Mouse (Mus musculus): ENCODE measurements around the gene Brat1.
A peak's percentile ranks its signal among the peaks of the same experiment; 100 is the strongest.

The Brat1 gene

DNA sequence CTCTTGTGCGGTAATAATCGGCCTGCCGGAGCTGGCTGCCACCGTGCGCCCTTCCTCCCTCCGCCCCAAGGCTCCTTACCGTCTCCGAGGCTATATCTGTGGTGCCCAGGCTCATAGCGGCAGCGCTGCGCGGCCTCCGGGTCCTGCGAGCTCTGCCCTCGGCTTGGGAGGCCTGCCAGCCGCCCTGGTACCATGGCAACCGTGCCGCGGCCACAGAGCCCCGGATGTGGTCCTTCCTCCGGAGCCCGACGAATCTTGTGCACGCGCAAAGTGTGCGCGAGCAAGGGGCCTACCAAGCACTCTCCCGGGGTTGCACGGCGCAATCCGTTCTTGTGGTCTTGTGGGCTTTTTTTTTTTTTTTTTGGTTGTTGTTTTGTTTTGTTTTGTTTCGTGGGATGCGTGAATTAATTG lies 2.7 kb upstream of the Brat1 start, which contains the start of gene Iqce:
Iqce (minus strand) TSS at position 276 of the 411 bp plus-strand sequence.
- peak; percentile 81 for DNase-seq (ENCODE audit: low read depth)

DNA sequence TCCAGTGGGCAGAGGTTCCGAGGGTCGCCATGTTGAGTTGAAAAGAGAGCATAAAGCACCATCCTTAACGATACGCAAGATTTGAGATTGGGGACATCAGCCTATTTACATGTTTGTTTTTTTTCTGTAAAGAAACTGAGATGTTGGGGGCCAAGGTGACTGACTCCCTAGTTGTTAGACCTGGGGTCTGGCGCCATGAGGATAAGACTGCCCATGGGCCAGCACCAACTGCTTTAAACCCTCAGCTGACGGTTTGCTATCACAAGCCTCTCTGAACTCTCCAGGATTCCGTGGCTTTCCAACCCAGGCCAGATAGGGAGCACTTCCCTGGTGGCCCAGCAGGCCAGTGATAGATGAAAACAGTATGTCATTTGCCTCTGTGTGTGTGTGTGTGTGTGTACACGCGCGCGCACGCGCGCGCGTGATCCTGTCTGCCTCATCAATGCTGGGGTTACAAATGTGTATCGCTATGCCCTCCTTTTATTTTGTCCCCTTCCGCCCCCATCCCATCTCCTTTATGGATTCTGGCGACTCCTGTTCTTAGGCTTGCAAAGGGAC lies 2.1 kb upstream of the Brat1 start:
- DNase-seq (ENCODE audit: low read depth): peak; percentile 10

DNA sequence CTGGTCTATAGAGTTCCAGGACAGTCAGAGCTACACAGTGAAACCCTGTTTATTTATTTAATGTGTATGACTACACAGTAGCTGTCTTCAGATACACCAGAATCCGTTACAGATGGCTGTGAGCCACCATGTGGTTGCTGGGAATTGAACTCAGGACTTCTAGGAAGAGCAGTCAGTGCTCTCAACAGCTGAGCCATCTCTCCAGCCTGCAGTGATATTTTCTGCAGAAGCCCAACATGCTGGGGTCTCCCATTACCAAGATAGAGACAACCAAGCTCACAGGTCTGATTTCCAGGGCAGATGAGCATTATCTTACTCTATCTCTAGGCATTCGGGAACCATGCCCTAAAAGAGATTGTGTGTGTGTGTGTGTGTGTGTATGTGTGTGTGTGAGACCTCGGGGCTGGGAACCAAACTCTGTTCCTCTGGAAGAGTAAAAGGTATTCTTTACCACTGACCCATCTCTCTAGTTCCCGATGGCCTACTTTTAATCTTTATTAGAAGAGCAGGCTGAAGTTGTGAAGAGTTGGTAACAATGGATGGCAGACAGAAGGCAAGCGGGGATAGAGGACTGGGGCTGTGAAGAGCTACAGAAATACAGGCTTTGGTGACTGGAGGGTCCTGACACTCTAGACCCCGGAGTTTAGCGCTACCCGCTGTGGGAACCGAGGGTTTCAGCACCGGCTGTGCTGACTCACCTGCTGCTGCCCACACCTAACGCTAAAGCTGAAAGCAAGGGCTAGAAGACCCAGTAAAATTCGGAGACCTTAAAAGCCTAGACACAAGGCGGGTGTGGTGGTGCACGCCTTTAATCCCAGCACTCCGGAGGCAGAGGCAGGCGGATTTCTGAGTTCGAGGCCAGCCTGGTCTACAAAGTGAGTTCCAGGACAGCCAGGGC lies 1.1 kb upstream of the Brat1 start:
- DNase-seq (ENCODE audit: low read depth): peak; percentile 21

DNA sequence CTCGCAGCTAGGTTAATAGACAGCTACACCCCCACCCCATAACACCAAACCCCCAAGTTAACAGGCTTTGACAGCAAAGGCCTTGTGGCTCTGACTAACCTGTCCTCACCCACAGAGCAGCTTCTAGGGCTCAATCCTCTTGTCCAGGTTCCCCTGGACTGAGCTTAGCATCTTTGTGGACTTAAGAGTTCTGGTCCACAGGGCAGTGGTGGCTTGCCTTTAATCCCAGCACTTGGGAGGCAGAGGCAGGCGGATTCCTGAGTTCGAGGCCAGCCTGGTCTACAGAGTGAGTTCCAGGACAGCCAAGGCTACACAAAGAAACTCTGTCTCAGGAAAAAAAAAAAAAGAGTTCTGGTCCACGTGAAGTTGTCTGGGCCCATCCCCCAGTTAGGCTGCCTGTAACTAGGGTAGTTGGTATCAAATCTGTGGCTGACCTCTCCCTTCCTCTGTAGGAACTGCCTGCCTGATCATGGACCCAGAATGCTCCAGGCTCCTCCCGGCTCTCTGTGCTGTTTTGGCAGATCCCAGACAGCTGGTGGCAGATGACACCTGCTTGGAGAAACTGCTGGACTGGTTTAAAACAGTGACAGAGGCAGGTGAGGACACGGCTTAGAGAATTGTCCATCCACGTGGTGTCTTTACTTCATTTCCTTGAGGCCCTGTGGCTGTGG lies 825 bp downstream of the Brat1 start:
- peak; percentile 11 for DNase-seq (ENCODE audit: low read depth)

DNA sequence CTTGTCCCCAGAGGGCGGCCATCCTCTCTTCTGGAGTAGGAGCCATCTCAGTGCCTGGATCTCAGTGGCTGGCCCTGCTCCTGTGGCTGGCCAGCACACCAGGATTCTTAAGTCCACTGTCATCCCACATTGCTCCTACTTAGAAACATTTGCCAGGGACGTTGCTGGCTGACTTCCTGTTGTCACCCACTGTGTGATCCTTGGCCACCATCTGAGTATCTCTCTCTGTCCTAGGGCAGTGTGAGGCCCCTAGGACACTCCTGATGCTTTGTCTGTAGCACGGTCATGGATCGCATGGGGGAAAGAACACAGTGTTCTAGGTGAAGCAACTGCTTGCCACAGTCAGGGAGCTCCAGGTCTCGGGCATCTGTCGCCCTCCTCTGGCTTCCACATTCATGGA lies 5.5 kb downstream of the Brat1 start:
- no peak for DNase-seq (ENCODE audit: low read depth)

DNA sequence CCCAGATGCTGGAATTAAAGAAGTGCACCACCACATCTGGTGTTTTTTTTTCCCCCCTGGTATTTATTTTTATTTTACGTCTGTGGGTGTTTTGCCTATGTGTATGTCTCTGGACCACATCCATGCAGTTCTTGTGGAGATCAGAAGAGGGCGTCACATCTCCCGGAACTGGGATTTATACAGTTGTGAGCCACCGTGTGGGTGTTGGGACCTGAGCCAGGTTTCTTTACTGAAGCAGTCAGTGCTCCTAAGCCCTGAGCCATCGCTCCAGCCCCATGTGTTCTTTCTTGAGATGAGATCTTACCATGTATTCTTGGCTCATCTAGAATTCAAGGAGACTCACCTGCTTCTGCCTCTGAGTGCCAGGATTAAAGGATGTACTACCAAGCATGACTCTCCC lies 6.2 kb downstream of the Brat1 start:
- no peak for DNase-seq (ENCODE audit: low read depth)

DNA sequence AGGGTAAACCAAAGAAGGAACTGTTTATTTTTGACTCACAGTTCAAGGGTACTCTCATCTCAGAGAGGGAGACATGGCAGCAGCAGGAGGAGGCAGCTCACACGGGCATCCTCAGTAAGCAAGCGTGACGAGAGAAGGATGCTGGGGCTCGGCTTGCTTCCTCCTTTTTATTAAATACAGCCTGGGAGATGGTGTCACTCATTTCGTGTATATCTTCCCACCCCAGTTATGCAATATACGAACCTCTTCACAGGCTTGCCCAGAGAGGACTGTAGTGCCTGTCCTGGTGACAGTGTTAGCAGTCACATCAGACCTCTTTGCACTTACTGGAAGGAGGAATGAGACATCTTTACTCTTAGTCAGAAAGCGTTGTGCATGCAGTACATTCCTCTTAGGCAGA lies 16.0 kb downstream of the Brat1 start:
- no peak for DNase-seq (ENCODE audit: low read depth)

DNA sequence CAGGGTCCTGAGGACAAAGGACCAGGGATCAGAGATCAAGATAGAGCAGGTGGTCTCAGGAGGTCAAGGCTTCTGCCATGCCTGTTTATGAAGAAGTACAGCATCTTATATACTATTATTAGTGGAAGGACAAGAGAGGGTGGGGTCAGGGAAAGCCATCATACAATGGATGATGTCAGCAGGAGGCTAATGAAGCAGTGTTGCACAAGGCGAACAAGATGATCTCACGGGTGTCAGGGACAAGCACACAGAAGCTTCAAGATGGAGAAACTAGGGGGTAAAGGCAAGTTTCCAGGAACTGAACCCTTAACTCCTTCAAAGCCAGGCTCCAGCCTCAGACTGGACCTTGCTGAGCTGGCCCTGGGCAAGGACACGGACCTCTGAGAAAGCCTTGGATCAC lies 17.3 kb downstream of the Brat1 start:
- no peak for DNase-seq (ENCODE audit: low read depth)

DNA sequence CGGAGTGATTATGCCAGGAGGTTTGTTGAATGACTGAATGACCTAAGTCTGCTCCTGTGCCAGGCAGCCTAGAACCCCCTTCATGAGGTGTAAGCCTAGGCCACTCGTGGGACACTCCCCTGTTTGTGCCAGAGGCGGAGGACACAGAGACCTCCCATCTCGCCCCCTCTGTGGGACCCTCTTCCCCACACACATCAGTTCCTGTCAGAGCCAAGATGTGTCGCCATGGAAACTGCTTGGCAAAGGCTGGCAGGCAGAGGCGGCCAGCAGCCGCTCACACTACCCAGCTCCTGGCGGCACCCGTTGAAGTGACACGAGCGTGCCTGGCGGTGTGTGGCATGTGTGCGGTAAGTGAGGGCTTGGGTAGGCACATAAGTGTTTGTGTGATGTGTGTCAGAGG lies 19.0 kb downstream of the Brat1 start, which contains the start of gene Amz1:
Amz1 (plus strand) TSS at position 306 of the 400 bp plus-strand sequence.
- no peak for DNase-seq (ENCODE audit: low read depth)

DNA sequence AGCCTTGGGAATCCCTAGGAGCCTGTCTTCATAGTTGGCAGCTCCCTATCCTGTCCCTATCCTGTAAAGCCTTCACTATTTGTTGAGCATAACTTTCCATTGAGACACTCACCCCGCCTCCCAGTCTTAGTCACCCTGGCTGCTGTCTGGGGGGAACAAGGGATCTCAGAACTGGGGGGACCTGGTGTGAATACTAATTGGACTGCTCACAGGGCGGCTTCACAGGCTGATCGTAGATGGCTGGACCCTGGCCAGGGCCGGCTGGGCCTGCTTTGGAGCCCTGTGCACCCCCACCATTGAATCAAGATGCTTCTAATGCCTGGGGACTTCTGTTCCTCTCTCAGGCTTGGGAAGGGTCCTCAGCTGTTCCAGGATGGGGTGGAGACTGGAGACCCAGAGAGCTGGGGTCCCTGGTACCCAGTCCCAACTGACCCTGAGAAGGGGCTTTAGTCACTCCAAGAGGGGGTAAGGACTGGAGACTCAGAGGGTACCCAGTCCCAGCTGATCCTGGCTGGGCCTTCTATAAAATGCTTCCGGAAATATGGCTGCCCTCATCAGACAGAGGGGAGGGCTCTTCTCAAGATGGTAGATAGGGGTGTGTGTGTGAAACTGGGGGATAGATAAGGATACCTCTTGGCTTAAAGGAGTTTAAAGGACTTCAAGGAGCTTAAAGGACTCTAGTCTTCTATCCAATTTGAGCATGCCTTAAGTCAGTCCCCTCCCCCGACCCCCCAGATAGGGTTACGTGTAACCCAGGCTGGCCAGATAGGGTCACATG lies 21.4 kb downstream of the Brat1 start:
- no peak for DNase-seq (ENCODE audit: low read depth)

DNA sequence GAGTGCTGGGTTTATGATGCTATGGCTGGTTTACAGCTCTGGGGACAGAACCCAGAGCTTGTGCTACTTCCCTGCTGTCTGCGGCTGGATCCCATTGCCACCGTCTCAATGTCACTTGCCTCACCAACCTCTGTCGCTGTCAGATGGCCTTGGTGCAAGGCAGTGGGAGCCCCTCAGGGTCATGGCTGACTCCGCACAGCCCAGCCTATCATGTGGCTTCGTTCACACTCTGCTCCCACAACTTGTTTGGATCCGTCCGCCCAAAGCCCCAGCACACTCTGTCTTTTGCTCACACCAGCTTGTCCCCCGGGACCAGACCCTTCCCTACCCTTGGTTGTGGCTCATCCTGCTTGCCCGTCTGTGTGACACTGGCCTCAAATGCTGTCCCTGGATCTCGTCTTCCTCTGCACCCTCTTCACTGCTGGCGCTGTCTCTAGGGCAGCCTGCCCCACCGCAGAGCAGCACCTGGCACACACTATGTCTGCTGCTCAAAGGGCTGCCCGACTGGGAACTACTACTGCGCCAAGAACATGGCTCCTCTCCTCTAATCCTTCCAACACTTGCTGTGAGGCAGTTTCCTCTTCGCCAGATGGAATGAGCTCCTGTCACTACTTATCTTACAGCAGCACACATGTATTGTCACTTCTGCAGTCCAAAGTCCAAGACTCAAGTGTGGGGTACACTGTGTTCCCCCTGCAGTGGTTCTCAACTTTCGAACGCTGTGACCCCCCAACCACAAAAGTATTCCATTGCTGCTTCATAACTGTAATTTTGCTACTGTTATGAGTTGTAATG lies 22.3 kb downstream of the Brat1 start:
- no peak for DNase-seq (ENCODE audit: low read depth)

DNA sequence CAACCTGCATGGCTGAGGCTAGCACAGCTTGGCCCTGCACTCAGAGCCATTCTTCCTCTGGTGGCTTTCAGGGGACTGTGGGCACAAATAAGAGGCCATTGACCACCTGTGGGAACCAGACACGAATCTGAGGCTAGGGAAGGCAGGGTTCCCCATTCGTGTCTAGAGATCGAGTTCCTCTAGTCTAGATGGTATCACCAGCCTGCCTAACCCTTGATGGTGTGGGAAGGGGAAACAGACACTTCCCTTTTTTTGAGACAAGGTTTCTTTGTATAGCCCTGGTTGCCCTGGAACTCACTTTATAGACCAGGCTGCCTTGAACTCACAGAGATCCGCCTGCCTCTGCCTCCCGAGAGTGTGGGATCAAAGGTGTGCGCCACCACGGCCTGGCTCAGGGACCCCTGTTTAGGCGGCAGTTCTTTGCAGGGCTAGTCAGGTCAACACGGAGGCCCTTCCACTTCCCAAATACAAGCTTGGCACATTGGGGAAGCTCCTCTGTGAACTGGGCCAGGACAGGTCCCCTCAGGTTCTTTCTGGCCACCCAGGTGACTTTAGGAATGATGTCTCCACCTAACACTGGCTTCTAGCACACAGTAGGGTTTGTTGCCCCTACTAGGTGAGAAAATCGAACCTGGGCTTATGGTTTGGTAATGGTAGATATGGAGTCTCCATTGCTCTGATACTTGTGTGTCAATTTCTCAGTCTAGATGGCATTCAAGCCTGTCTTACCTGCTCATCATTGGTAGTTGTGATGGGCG lies 26.4 kb downstream of the Brat1 start:
- DNase-seq (ENCODE audit: low read depth): no peak

DNA sequence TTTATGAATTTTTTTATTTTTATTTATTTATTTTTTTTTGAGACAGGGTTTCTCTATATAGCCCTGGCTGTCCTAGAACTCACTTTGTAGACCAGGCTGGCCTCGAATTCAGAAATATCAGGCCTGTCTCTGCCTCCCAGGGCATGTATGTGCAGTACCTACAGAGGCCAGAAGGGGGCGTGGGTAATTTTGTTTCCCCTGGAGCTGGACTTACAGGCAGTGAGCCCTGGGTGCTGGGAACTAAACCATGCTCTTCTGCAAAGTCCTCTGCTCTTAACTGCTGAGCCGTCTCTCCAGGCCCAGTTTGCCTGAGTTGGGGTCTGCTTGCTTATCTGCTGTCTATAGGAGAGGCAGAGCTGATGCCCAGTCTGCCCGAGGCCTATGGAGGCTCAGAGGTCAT lies 27.4 kb downstream of the Brat1 start:
- peak; percentile 22 for DNase-seq (ENCODE audit: low read depth)

DNA sequence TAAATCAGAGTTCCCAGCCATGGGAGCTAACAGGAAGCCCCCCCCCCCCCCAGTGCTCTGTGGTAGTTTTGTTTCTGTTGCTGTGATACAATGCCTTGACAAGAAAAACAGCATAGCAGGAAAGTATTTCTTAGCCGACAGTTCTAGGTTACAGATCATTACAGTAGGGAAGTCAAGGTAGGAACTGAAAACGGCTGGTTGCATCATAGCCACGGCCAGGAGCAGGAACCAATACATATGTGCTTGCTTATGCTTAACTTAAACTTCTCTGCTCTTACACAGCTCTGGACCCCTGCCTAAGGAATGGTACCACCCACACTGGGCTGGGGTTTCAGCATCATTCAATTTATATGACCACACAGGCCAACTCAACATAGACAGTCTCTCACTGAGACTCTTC lies 28.5 kb downstream of the Brat1 start:
- no peak for DNase-seq (ENCODE audit: low read depth)

DNA sequence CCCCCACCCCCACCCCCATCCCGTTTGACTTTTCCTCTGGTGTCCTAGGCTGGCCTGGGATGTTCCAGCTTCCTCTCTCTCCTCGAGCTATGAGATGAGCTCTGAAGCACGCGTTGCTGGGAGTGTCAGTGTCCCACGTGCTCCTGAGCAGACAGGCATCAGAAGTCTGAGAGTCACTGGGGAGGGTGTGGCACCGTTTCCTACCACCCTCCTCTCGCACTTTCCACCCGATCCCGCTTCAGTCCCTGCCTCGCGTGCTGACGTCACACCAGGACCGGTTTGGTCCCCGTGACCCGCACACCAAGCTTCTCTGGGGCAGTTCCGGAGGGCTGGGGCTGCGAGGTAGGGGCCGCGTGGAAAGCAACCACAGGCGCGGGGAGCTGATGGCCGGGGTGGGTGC lies 30.5 kb downstream of the Brat1 start:
- no peak for DNase-seq (ENCODE audit: low read depth)

DNA sequence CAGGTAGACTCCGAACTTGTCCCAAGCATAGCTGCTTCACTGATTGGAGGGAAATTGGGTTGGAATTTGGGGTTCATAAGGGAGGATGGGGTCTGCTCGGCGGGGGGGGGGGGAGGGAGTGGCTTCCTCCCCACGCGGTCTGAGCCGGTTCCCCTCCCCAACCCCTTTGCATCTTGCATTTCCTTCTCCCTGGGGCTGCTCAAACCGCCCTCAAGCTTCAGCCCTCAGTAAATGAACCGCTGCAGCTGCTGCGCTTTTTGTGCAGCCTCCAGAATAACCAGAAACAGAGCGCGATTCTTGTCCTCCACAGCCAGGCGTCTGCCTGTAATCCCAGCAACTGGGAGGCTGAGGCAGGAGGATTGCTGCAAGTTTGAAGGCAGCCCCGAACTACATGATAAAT lies 31.4 kb downstream of the Brat1 start:
- no peak for DNase-seq (ENCODE audit: low read depth)

DNA sequence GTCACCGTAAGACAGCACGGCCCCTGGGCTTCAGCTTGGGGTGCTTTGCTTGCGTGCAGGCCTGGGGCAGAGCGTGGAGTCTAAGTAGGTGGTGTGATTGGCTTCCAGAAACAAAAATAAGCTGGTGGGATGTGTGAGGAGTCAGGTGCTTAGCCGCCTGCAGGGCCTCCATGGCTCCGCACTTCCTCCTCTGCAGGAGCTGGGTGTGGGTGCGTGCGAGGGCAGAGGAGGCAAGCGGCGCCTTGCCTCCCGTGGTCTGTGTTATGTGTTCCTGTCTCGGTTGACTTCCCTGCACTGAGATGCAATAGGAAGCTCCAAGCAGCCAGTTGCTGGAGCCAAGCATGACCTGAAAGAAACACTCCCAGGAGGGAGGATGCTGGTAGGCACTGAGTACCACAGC lies 35.0 kb downstream of the Brat1 start:
- DNase-seq (ENCODE audit: low read depth): no peak

DNA sequence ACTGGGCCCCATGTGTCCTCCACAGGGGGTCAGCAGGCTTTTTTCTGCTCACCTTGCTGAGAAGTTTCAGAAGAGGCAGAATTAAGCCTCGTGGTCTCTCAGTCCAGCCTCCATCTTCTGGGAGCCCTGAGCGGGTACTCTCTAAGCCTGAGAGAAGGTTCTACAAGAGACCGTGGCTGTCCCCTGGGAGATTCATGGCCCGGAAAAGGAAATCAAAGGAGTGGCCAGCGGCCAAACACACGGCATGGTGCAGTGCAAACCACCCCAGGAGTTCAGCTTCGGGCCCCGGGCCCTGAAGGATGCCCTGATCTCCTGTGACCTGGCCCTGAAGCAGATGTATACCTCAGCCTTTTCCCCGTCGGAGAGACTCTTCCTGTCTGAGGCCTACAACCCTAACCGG lies 36.2 kb downstream of the Brat1 start:
- no peak for DNase-seq (ENCODE audit: low read depth)

DNA sequence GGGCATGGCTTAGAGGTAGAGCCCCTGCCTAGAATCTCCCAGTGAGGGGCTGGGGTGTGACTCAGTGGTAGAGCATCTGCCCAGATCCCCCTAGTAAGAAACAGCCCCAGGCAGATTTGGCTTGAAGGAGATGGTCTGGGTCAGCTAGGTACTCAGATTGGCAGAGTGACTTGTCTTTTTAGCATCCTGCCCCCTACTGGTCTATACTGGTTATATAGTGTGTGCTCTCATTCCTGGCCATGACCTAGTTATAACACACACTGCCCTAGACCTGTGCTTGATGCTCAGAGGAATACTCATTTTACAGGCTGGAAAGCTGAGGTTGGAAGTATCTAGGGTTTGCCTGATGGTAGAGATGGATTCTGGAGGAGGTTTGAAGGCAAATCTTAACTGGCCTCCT lies 37.1 kb downstream of the Brat1 start:
- DNase-seq (ENCODE audit: low read depth): peak; percentile 19

DNA sequence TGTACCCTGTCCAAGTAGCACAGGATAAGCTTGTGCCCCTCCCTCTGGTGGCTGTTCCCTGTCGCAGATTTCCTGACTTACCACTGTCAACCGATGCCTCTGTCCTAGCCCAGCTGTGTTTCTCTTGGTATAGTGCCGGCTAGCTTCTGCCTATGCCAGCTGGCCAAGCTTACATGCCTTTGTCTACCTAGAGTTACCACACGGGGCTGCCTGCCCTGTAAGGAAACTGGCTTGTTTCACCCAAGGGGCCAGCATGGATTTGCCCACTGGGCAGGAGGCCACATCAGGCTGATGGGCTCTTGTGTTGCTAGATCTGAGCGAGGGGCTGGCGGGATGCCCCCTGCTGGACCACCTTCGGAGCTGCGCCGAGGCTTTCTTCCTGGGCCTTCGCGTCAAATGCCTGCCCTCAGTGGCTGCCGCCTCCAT lies 38.9 kb downstream of the Brat1 start:
- DNase-seq (ENCODE audit: low read depth): no peak

DNA sequence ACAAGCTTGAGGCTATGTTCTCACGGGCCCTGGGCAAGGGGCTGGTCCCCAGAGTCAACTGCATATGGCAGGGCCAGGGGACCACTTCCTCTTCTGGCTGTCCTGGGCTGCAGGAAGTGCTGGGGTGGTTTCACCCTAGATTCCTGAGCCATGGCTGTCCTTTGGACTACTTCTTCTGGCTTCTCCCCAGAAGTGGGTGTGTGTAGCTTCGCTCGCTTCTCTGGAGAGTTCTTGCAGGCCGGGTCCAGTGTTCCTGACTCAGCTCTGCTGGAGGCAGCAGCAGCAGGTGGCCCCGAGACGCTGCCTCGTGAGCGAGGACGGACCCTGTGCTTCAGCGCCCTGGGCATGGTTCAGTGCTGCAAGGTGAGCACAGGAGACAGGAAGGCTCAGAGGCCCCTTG lies 43.6 kb downstream of the Brat1 start:
- DNase-seq (ENCODE audit: low read depth): no peak
